Mouse (Mus musculus) frontal cortex, postnatal 36 days (tissue): Measurements from ENCODE around the gene Lrp3.

Experiments used
- DNase-seq, 2 experiments: peaks; one replicate each; pipeline ENCODE4 v3.0.0; 2022; ENCODE audit warnings: low spot score in 2 of 2

Gene Lrp3

DNA sequence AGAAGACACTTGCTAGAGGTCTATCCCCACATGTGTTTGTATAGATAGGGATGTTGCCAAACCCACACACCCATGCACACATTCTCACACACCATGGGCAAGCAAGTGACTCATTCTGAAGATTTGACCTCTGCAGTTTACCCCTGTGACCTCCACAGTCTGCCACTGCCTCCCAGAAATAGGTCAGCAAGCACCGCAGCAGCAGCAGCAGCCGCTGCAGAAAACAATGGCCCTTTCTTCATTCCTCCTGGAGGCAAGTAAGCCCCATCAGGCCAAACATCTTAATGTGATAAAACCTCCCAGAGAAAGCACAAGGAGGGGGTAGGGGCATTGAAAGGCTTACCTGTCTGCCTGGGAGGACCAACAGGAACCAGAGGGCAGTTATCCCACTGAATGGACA is 24.0 kb downstream of the Lrp3 start:
- DNase-seq: no peak

DNA sequence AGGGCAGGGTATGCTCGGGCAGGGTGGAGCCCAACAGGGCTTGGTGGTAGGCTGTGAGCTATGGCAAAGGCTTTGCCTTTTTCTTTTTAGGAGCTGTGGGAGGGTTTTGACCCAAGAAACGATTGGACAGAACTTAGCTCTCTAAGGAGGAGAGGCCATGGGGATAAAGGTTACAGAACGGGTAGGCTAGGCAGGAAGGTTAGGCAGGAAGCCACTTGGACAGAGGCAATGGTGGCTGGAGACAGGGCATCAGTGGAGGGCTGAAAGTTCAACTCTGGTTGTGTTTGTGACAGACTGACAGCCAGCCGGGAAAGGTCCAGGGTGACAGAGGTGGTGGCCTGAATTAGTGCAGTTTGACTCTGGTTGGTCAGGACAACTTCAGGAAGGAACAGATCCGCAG is 25.6 kb downstream of the Lrp3 start:
- DNase-seq: no peak

DNA sequence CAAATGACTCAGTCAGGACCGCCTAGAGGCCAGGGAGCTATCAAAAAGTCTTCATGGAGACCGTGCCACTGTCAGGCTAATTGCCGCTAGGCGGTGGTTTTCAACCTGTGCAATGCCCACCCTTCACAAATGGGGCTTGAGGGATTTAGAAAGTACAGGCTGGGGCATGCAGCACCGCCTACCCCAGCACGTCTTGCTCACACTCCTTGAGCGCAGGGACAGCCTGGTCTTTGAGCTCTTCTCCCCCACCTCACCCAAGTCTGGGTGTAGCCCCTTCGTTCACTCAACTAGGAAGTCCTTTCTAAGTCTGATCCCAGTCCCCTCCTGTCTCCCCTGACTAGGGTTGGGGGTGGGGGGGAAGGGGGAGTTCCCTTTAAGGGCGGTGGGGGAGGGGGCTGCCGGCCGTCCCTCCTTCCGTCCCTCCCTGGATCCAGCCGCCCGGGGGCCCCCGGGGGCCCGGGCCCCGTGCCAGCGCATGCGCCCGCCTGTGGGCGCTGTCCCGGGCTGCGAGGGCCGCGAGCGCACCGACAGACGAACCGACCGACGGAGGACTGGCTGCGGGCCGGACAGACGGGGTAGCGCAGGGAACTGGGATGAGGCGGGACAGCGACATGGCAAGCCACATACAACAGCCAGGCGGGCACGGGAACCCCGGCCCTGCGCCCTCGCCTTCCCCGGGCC is 29.3 kb downstream of the Lrp3 start, which contains the start of gene Slc7a10:
Slc7a10 (plus strand) TSS at position 497 of the 681 bp plus-strand sequence.
- DNase-seq: no peak

DNA sequence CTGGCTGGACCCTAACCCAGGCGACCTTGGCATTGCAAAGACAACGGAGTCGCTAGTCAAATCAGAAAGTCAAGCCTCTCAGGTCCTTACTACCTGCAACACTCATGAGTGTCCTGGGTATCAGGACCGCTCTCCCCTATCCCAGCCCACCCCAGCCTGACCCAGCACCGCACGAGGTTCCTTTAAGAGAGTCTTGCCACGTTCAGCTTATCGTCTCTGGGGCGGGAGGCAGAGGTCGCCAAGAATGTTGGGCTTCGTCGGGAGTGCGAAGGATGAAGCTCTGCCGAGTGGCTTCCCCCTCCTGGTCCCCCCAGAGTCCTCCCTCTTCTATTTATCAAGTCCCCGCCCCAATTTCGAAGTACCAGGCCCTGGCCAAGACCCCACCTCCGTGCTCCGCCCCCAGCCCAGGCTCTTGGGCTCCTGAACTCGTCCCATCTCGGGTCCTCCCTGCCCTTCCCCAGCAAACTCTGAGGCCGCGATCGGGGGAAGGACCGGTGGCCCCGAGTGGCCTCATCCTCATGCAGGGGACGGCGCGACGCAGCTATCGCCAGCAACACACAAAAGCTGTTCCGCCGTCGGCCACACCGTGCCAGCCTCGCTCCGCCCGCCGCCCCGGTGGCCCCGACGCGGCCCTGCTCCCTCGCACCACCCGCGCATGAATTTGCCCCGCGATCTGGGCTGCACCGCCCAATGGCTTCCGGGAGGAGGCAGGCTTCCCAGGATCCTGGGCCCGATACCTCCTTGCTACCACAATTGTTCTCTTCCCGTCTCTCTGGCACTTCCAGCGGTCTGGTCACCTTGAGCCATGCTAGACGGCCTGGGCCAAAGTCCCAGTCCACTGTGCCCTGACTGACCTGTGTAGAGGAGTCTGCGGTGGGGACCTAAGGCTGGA is 30.2 kb downstream of the Lrp3 start:
- DNase-seq: peak in 1 of 2 experiments; percentile 39

DNA sequence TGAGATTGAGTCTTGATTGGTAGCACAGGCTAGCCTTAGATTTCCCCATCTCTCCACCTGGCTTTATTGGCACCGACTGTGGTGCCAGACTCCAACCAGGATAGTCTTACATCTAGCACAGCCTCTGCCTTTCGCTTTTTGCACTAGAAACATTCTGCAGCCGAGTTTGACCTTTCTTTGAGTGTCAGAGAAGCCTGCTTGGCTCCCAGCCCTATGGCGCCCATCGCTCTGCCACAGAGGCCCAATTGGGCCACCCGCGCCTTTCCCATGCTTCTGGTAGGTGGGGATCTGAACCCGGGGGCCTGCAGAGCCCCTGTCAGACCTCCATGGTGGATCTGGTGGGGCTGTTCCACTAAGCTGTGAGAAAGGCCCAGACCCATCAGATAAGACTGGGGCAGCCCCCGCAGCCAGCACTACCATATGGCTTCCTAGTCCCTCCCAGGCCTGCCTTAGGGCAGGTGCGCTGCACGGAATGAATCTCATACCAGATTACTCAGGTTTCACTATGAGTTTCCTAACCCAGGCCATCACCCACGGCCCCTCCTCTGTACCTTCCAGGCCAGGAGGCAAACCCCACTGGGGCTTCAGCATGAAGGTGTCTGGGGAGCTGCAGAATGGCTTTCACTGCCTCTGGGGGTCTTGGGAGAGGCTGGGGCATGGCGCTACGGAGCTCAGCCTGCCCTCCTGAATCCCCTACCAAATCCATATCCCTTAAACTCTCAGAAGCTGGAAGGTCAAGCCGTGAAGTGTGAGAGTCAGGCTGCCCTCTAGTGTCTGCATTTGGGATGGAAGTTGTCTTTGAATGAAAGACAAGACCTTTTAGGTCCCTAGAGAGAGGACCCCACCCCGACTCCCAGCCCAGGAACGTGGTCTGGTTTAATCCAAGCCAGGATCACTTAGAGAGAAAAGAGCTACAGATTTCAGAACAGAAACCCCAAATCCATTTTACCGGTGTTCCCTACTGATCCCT is 38.6 kb downstream of the Lrp3 start:
- peak; percentile 33 to 42 for DNase-seq

DNA sequence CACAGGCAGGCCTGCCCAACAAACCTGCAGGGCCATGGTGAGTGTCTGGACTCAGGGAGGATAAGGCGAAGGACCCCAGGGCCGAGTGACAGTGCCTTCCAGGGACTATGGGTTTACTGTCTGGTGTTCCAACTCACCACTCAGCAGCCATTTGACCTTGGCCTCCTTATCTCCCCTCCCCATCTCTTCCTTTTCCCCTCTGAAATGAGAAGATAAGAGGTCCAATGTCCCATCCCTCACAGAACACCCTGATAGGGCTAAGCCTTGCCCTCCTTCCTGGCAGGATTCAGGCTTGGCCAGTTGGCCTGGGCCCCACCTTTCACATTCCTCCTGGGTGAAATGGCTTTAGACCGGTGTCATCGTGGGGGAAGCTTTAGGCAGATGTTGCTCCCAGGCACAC is 39.8 kb downstream of the Lrp3 start:
- no peak for DNase-seq

DNA sequence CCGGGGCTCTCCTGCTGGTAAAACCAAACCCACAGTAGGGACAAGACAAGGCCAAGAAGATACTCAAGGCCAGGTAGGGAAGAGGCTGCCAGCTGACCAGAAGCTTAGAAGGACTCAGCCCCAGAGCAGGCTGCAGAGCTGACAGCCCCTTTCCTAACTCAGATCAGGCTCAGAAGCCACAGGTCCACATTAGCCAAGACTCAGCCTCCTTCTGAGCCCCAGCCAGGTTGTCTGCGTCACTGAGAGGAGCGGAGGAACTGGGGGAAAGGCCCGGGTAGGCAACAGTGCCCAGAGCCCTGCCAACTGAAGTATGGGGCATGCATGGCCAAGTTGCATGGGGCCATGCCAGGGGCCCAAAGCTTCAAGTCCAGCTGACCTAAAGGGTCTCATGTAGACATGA is 42.8 kb downstream of the Lrp3 start:
- no peak for DNase-seq

DNA sequence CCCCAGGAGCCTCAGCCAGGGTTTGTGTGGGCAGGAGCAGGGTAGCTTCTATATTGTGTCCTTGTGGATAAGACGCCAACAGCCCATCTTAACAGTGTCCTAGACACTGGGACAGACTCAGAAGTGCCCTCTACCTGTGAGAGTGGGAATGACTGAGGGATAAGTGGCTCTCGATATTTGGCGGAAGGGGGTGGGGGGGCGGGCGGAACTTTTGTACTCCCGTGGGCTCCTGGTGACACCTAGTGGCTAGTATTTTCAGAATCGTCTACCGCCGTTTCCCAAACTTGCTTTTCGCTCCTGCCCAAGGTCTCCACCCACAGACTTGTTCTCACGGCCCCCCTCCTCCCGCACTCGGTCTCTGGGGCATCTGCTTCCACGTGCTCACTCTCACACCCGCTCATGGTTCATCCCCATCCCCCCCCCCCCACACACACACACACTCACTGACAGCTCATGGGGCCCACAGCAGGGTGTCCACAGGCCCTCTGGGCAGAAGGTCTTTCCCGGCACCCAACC is 43.4 kb downstream of the Lrp3 start:
- DNase-seq: peak; percentile 46 to 79

DNA sequence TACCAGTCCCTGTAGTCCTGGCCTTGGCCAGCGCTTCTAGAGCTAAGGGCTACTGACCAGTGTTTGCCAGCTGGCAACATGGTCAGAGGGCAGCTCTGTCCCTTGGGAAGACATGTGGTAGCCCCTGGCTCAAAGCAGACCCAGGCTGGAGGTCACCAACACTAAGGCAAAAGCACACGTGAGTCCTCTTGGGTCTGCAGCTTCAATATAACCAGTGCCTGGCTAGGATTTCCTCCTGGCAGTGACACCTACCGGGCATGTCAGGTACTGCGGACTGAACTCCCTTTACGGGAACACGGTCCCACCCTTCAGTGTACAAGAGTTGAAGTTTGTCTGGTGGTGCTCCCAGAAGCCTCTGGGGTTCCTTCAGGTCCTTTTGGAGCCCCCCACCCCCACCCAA is 46.0 kb downstream of the Lrp3 start:
- peak; percentile 87 to 91 for DNase-seq

DNA sequence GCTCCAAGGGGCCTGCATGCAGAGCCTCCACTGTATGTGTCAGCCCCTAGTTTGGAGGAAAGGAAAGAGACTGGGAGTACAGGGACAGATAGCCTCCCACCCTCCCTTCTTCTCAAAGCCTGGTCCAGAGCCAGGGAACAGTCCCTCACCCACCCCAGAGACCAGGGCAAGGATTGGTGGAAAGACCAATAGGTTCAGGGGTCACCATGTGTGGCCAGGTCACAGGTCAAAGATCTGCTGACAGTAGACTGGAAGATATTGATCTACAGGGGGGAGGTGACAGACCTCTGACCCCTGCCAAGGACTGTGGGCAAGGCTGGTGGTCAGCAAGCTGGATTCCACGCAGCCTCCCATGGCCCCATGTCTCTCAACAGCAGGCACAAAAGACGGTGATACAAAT is 47.4 kb downstream of the Lrp3 start:
- no peak for DNase-seq

DNA sequence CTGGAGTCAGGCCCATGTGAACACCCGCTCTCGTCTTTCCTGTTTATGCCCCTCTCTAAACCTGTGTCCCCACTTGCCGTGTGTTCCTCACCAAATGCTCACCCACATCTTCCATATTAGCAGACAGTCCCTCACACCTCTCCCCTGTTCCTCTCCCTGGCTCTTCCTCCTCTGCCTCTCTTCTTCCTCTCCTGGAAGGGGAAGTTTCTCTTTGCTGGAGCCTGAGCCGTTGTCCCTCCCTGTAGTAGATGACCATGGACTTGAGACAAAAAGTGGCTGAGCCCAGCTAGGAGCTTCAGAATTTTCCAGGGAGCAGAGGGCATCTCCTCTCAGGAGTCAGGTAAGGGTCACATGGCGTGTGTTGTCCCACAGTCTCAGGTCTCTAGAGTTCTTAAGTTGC is 48.3 kb downstream of the Lrp3 start:
- DNase-seq: no peak

DNA sequence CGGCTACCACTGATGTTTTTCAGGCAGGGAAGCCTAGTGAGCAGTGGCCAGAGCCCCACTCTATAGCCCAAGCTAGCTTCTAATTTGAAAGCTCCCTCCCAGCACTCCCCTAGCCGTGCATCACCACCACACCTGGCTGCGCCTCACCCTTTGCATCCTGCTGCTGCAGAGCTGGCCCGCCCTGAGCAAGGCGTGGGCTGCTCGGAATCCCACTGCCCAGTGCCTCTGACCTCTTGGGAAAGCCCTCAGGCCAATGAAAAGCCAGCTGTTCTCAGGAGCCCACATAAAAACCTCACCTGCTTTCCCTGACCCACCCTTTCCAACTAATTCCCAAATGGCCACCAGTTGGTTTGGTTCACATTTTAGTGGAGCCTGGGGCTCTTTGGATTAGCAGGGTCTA is 51.2 kb downstream of the Lrp3 start:
- DNase-seq: no peak

DNA sequence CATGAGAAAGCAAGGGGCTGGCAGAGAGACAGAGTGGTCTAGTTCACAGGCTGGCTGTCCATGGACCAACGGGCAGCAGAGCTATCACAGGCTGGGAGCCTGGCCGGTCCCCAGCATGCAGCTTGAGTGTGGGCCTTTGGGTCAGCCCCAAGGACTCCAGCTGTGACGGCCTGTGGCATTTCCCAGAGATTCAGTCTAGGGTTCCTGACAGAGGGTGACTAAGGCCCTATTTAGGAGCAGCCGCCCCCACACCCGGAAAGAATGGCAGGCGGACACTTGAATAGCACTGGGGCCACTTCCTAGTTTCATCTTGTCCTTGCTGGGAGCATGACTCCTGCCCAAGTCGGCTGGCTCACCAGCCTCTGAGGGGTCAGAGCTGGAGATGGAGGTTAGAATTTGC is 51.7 kb downstream of the Lrp3 start:
- DNase-seq: no peak

DNA sequence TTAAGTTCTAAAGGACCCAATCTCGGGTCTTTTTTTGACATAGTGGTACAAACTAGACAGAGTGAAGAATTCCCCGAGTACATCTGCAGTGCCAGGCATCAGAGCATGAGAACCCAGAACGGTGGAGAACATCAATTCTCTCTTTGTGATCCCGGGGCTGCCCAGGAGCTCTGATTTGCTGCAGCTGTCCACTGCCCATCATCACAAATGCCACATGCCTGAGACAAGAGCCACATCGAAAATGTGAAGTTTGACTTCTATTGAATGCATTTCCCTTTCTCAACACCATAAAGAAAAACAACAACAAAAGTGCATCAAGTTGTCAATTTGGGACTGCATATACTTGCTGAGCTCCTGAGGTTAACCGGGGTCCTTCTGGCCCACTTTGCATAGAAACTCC is 52.9 kb downstream of the Lrp3 start:
- no peak for DNase-seq

DNA sequence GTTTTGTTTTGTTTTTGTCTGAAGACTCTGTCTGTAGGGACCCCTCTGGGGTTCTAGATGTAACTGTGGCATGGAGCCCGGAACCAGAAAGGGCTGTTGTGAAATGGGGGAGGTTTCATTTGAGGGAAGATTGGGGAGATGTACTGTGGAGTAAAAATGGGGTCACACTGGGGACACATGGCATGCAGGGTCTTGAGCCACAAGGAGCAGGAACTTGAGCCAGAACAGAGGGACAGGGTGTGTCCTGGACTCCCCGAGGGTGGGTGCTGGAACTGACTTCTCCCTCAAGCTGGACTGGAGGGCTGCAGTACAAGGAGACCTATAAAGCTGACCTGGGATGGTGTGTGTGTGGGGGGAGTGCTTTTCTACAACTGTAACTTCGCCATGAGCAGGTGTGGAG is 57.8 kb downstream of the Lrp3 start:
- no peak for DNase-seq

DNA sequence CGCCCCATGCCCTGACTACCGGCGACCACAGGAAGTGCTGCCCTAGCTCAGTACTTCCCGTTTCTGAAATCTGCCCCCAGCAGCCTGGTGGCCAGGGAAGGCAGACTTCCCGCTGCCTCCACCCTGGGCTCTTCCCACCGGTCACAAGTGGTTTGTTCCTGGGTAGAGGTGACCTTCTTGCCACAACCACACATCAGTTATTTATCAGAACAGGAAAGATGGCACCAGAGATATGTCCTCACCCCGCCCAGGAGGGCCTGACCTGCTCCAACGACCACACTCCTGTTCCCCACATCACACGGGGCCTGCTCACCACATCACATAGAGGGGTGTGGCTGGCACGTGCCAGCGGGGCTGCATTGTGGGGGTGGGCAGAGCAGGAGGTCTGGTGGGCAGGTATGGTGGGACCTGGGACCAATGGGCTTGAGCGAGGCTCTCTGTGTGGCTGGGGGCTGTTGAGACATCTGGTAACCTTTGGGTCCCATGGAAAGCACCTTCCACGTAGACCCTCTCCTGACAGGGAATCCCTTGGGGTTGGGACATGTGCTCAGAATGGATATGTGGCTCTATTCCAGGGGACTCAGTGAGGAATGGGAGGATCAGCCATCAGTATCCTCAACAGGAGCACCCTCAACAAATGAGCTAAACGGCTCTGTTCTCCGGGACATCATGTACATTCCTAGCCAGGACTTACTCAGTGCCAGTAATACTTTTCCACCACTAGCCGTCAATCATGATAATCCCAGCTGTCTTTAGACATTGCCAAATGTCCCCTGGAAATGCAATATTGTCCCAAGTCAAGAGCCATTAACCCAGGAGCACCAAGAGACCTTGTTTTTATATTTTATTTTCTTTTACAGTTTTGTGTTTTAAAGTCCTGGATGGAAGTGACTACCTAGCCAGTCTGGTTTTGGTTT is 58.5 kb downstream of the Lrp3 start:
- no peak for DNase-seq

DNA sequence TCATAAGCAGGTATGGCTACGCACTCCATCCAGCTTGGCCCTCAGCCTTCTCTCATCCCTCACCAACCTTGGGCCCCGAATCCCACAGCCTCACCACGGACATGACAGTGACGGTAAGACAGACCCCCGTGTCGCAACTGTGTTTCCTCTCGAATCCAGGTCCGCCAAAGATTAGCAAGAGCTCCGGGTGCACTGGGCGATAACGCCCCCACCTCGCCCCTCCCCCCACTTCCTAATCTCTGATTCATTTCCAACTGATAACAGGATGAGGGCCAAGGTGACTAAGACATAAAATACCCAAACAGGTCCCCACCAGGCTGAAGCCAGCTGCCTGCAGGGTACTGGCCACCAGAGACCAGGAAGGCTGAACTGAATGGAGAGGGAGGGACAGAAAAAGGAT is 60.8 kb downstream of the Lrp3 start:
- no peak for DNase-seq

DNA sequence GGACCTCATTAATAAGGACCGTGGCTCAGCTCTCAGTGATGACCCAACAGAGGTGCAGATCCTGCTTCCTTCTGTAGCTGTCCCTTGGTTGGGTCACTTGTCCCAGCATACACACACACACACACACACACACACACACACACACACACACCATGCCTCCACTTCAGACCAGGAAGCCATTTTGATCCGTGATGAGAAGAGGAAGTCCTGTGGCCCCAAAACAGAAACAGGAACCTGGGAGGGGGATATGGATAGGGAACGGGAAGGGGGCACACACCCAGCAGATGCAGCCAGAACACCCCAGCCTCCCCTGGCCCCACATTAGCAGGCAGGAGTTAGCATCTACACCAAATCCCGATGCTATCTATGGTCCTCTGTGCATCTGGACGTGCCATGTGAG is 64.4 kb downstream of the Lrp3 start:
- no peak for DNase-seq
